Comparison of ENCODE assay signal across 8 mouse cellular contexts in genomic region chr7:130837941-130838657, GRCm38 (mm10). TPM values are rescaled to one million over a fixed set of nuclear protein-coding genes. Genes with fewer than 3 reads are reported as not detected.
DNase-seq lines count a peak whose midpoint lies in the region; ATAC-seq lines count a peak whose summit lies in the region.

No protein-coding gene starts in this region.

- no peak overlapping the region for H3K4me2 ChIP-seq in hindbrain, embryonic 16.5 days (ENCODE audit: low read length)

- DNase-seq in layer of hippocampus, postnatal 14 days (ENCODE audit: low spot score in 2 of 2): peak; percentile 33 to 34
- no peak for DNase-seq in layer of hippocampus, adult 11-12 months (ENCODE audit: low spot score)
- DNase-seq in cerebellum, postnatal 36 days: peak; percentile 76 to 80
- peak; percentile 58 for DNase-seq in neural tube, embryonic 10.5 days (ENCODE audit: extremely low spot score, low spot score)
- no peak for DNase-seq in thymus, postnatal 0 days (ENCODE audit: low spot score)
- no peak for DNase-seq in ovary, postnatal 10 days (ENCODE audit: low spot score)
- no peak for DNase-seq in heart, postnatal 4 days

- H3K4me3 ChIP-seq in hindbrain, embryonic 16.5 days (ENCODE audit: low read length): no peak overlapping the region

- peak overlapping the region; percentile 46 for H3K27ac ChIP-seq in hindbrain, embryonic 16.5 days (ENCODE audit: low read depth, low read length)

- whole genome bisulfite sequencing in hindbrain, embryonic 16.5 days: 11% methylated on average over 12 of the region's 12 CpGs

- no peaks in the 10 kb centered on the region for H3K27me3 ChIP-seq in hindbrain, embryonic 16.5 days (replicated peaks; ENCODE audit: control insufficient read depth, insufficient read depth, low read length)

- no peak overlapping the region for H3K9ac ChIP-seq in hindbrain, embryonic 16.5 days (ENCODE audit: low read depth, low read length)

- peak; percentile 93 for ATAC-seq in hindbrain, embryonic 16.5 days

- no peaks in the 10 kb centered on the region for H3K9me3 ChIP-seq in hindbrain, embryonic 16.5 days (ENCODE audit: control insufficient read depth, low read length)

- no peaks in the 10 kb centered on the region for H3K36me3 ChIP-seq in hindbrain, embryonic 16.5 days (ENCODE audit: control insufficient read depth, insufficient read depth, low read length)

- H3K4me1 ChIP-seq in hindbrain, embryonic 16.5 days (ENCODE audit: control insufficient read depth, insufficient read depth, low read depth, low read length): peaks cover 25% of the 10 kb centered on the region

RNA-seq across cellular contexts. Expression of gene Plekha1, which starts 27.5 kb away (rescaled TPM):
- total RNA-seq in layer of hippocampus, postnatal 14 days (2021): 100 to 1,000 TPM; 103 to 121 TPM
- polyA plus RNA-seq in hindbrain, embryonic 16.5 days (2015; fragmentation: Nextera tagmentation; extraction: Ambion mirVana): 59.0 and 60.4 TPM in 2 replicates
- 17.6 and 20.7 TPM in 2 replicates for polyA plus RNA-seq in thymus, postnatal 0 days (2015; fragmentation: Nextera tagmentation; extraction: Ambion mirVana)
- total RNA-seq in heart, postnatal 4 days (2021): 10 to 100 TPM; 60.1 TPM

Comparison
In these comparisons a context has a peak if more than half of its experiments do, and no peak if none do; other contexts are left out.
1. DNase-seq: peak in layer of hippocampus, postnatal 14 days (2 of 2), cerebellum, postnatal 36 days (2 of 2) and neural tube, embryonic 10.5 days (single experiment); none in layer of hippocampus, adult 11-12 months (single experiment), thymus, postnatal 0 days (single experiment), ovary, postnatal 10 days (single experiment) and heart, postnatal 4 days (single experiment).